Mouse (Mus musculus) small intestine, adult 2 months (tissue): ENCODE results near the gene Tns1. TPM values are rescaled to one million over a fixed set of nuclear protein-coding genes. Genes with fewer than 3 reads are reported as not detected.
A peak's percentile ranks its signal among the peaks of the same experiment; 100 is the strongest.

Experiments used
- H3K27ac ChIP-seq: fragments of 200-500 bp; 2 replicates; pipeline ENCODE4 v1.5.1; 2012; ENCODE audit warnings: low read depth, low read length, control low read depth, inconsistent platforms; ENCODE audit not compliant: insufficient read depth
- H3K27me3 ChIP-seq: fragments of 200-500 bp; 2 replicates; pipeline ENCODE4 v1.6.1; 2012; ENCODE audit warnings: mild to moderate bottlenecking, moderate library complexity, low read length, inconsistent platforms; ENCODE audit not compliant: control insufficient read depth, insufficient read depth
- H3K36me3 ChIP-seq: fragments of 200-500 bp; 2 replicates; pipeline ENCODE4 v1.6.1; 2012; ENCODE audit warnings: mild to moderate bottlenecking, low read length, control low read depth, inconsistent platforms; ENCODE audit not compliant: control insufficient read depth, insufficient read depth
- H3K4me1 ChIP-seq: fragments of 200-500 bp; 2 replicates; pipeline ENCODE4 v1.6.1; 2012; ENCODE audit warnings: low read length, inconsistent platforms, mixed read lengths; ENCODE audit not compliant: control insufficient read depth, insufficient read depth, insufficient read length
- H3K4me3 ChIP-seq: fragments of 200-500 bp; 2 replicates; pipeline ENCODE4 v1.5.1; 2012; ENCODE audit warnings: low read depth, mild to moderate bottlenecking, control low read depth, inconsistent platforms, low read length, moderate library complexity
- CTCF ChIP-seq: fragments of 200-500 bp; IDR thresholded peaks from 2 replicates; pipeline ENCODE4 v1.5.1; 2012; ENCODE audit warnings: low read depth, mild to moderate bottlenecking, control low read depth, inconsistent platforms, low read length, moderate library complexity, mixed read lengths; ENCODE audit not compliant: insufficient replicate concordance, insufficient read length; ENCODE audit errors: extremely low read depth
- POLR2A ChIP-seq: fragments of 200-500 bp; IDR thresholded peaks from 2 replicates; pipeline ENCODE4 v1.6.1; 2012; ENCODE audit warnings: low read depth, mild to moderate bottlenecking, control low read depth, inconsistent platforms, low read length, moderate library complexity
- WGBS: fragments of 180-500 bp; shearing (Covaris S2); methylation state at CpG from one replicate; pipeline ENCODE4 v1.1.7; 2018; 5-methylcytosine and 5-hydroxymethylcytosine counted together
- polyA plus RNA-seq: library from polyadenylated mRNA; depleted of rRNA; stranded (reverse); fragments of >200 nt; gene quantifications from 2 replicates; pipeline ENCODE4 v1.2.3, GENCODE M21; 2012

Tns1 gene
- polyA plus RNA-seq, 1 experiment = 79.6 TPM

DNA sequence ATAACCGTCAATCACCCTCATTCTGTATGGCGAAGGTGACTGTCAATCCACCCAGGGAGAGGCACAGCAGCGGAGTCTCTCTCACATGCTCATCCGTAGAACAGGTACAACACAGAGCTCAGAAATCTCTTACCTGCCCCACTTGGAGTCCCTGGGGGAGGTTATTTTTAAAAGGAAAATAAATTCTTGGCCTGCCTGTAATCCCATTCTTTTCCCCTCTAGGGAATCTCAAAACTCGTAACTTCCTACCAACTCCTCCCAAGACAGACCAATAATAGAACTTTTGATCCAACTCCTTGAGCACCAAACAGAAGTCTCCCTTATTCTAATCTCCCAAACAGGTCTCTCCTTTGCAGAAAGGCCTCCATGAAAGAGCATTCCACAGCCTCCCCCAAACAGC, 124.7 kb downstream of the Tns1 start:
- peaks cover 12% of the 10 kb centered on the region; the same call in 1 of the 2 replicates for H3K4me1 ChIP-seq
- H3K27me3 ChIP-seq = no peaks in the 10 kb centered on the region
- WGBS = 80% methylated on average over 5 of the region's 5 CpGs
- peak overlapping the region; percentile 54 for H3K27ac ChIP-seq
- TF ChIP-seq CTCF (no peak), POLR2A (no peak)
- H3K4me3 ChIP-seq = no peak overlapping the region
- no peaks in the 10 kb centered on the region for H3K36me3 ChIP-seq

- WGBS = 50% methylated on average over 5 of the region's 5 CpGs
- TF ChIP-seq POLR2A = no peak
- no peak for TF ChIP-seq CTCF
- Histone ChIP-seq H3K4me3 (no peak overlapping the region), H3K27me3 (no peaks in the 10 kb centered on the region), H3K27ac (peak overlapping the region; percentile 54), H3K36me3 (no peaks in the 10 kb centered on the region), H3K4me1 (peaks cover 12% of the 10 kb centered on the region; the same call in 1 of the 2 replicates)
Measured at GRCm38 (mm10) chr1:73998925-73999375, 125.3 kb downstream of the Tns1 start.

GRCm38 (mm10) chr1:73998131-73998865, 126.0 kb downstream of the Tns1 start:
- Histone ChIP-seq H3K27me3 (no peaks in the 10 kb centered on the region), H3K4me1 (peaks cover 12% of the 10 kb centered on the region; the same call in 1 of the 2 replicates), H3K36me3 (no peaks in the 10 kb centered on the region), H3K4me3 (no peak overlapping the region), H3K27ac (peak overlapping the region; percentile 54)
- WGBS = 53% methylated on average over 9 of the region's 9 CpGs
- no peak for TF ChIP-seq POLR2A
- no peak for TF ChIP-seq CTCF

DNA sequence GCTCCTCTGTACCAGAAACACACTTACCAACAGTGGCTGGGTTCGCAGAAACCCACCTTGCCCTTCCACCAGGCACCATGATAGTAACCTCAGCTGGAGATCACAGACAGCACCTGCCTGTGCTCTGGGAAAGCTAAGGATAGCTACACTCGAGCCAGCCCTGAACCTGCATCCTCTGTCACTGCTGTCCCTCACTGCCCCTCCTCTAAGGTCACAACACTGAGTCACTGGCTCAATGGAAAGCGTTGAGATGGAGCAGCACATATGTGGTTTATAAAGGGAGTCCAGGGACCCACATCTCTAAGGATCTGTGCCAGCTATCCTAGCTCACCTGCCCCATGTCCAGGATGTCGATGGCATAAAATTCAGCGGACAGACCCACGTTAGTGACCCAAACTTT, 126.9 kb downstream of the Tns1 start:
- H3K4me1 ChIP-seq = peaks cover 12% of the 10 kb centered on the region; the same call in 1 of the 2 replicates

DNA sequence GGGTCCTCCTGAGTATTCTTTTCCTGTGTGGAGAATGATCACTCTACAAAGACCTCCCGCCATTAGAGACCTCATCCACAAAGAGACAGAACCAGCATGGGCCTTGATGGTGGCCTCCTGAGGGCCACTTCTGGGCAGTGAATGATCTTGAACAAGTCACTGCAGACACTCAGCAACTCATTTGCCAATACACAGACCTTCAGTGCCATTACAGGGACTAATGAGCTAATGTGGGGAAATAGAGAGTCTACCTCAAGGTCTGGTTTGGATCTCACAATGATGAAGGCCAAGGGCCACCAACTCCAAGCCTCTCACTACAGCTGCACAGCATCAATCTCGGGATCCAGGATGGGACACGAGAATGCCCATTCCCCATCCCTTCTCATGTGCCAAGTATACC, 127.6 kb downstream of the Tns1 start:
- Histone ChIP-seq H3K4me1 (peaks cover 12% of the 10 kb centered on the region; the same call in 1 of the 2 replicates), H3K27ac (no peak overlapping the region), H3K27me3 (no peaks in the 10 kb centered on the region), H3K36me3 (no peaks in the 10 kb centered on the region), H3K4me3 (no peak overlapping the region)
- WGBS = 88% methylated on average over 3 of the region's 3 CpGs
- no peak for TF ChIP-seq POLR2A

More for the DNA sequence above, 126.9 kb downstream of the Tns1 start:
- no peaks in the 10 kb centered on the region for H3K27me3 ChIP-seq
- no peak overlapping the region for H3K4me3 ChIP-seq
- H3K36me3 ChIP-seq = no peaks in the 10 kb centered on the region
- TF ChIP-seq POLR2A = no peak
- TF ChIP-seq CTCF = no peak
- H3K27ac ChIP-seq = no peak overlapping the region
- 79% methylated on average over 6 of the region's 6 CpGs for WGBS

DNA sequence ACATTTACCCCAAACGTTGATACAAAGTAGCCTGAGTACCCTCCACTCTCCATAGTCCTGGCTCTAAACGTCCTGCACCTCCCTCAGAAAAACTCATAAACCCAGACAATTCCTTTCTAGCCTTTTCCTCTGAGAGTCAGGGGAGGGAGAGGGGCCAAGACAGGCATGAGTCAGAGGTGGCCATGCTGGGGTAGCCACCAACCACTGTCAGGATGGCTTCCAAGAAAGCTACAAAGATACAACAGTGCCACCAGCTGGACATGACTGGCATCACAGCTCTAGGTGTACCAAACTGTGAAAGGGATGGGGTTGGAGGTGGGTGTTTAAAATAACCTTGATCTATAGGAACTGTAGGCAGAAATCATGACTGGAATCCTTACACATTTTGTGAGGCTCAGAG, 128.0 kb downstream of the Tns1 start:
- Histone ChIP-seq H3K4me3 (no peak overlapping the region), H3K36me3 (no peaks in the 10 kb centered on the region; the same call in 1 of the 2 replicates), H3K4me1 (peaks cover 12% of the 10 kb centered on the region; the same call in 1 of the 2 replicates), H3K27ac (no peak overlapping the region), H3K27me3 (no peaks in the 10 kb centered on the region)
- WGBS = 41% methylated on average over 2 of the region's 2 CpGs
- TF ChIP-seq CTCF (peak; percentile 49; the same call in 1 of the 2 replicates), POLR2A (no peak)

DNA sequence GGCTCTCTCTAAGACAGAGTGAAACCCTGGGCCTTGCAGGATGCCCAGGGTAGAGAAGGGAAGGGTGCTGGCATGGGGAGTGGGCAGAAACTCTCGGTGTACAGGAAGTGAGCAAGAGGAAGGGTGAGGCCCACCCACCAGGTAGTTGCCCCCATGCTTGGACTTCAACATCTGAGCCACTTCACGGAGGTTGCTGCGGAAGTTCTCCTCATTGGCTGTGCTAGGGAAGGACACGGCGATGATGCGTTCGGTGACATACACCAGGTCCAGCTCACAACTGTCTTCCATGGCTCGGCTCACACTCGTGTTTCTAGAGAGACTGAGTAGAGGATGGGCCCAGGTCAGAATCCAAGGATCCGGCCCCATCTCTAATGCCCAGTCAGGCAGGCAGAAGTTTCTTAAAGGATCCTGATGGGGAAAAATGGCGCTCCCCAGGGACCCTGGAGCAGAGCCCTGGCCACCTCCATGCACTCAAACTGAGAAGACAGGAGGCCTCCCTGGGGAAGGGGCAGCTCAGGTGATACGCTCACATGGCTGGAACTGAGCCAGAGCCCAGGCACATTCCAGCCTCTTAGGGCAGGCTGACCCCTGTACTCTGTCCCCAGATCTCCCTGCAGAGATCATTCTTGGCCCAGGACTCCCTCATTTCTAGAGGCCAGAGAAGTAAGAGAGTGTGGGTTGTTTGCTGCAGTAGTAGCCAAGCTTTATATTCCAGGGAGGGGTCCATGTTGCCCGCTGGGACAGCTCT, 129.0 kb downstream of the Tns1 start:
- no peak overlapping the region for H3K4me3 ChIP-seq
- TF ChIP-seq POLR2A = no peak
- TF ChIP-seq CTCF = no peak
- H3K4me1 ChIP-seq = peaks cover 11% of the 10 kb centered on the region; the same call in 1 of the 2 replicates
- 82% methylated on average over 13 of the region's 13 CpGs for WGBS
- no peak overlapping the region for H3K27ac ChIP-seq
- no peaks in the 10 kb centered on the region for H3K27me3 ChIP-seq
- H3K36me3 ChIP-seq = no peaks in the 10 kb centered on the region; the same call in 1 of the 2 replicates
